Mouse (Mus musculus) stomach, postnatal 0 days (tissue): ENCODE measurements around the gene Vgll4.

Experiments used
- CTCF ChIP-seq: IDR thresholded peaks from 2 replicates; pipeline ENCODE4 v1.5.1; 2016; ENCODE audit warnings: antibody characterized with exemption, low read depth, mild to moderate bottlenecking, moderate library complexity
- EP300 ChIP-seq: optimal IDR thresholded peaks from 2 replicates; pipeline ENCODE3; 2016; ENCODE audit warnings: antibody characterized with exemption

- TF ChIP-seq CTCF (peak; percentile 36; the same call in 1 of the 2 replicates), EP300 (no peak)
Measured at GRCm38 (mm10) chr6:114893427-114894209, 76.2 kb downstream of the Vgll4 start.
